Mouse (Mus musculus): ENCODE measurements at regions not wholly inside any gene's neighbourhood (a gene's known extent, or its start where the extent isn't known, plus 50 kb on each side); places are given as distances from the start of the nearest gene placed in this dataset.
A peak's percentile ranks its signal among the peaks of the same experiment; 100 is the strongest.

GRCm38 (mm10) chr4:70844742-70845141, 309.9 kb upstream of the Megf9 start:
- intact Hi-C loops (cut with DNase I): no loop called here
- no peak for DNase-seq (ENCODE audit: low spot score in 2 of 2)

GRCm38 (mm10) chr4:70810956-70811316, 276.1 kb upstream of the Megf9 start:
- no peak for DNase-seq (ENCODE audit: low spot score in 2 of 2)
- intact Hi-C loops (cut with DNase I): no loop called here

GRCm38 (mm10) chr4:70810311-70810955, 275.6 kb upstream of the Megf9 start:
- intact Hi-C loops (cut with DNase I): no loop called here
- DNase-seq (ENCODE audit: low spot score in 2 of 2): no peak

GRCm38 (mm10) chr4:70804925-70805342, 270.1 kb upstream of the Megf9 start:
- peak in 1 of 2 experiments; percentile 59 for DNase-seq (ENCODE audit: low spot score in 2 of 2)
- intact Hi-C loops (cut with DNase I): no loop called here

GRCm38 (mm10) chr4:70798483-70798882, 263.7 kb upstream of the Megf9 start:
- DNase-seq (ENCODE audit: low spot score in 2 of 2): no peak
- intact Hi-C loops (cut with DNase I): no loop called here

GRCm38 (mm10) chr4:70797935-70798334, 263.1 kb upstream of the Megf9 start:
- intact Hi-C loops (cut with DNase I): no loop called here

GRCm38 (mm10) chr4:70783487-70783886, 248.7 kb upstream of the Megf9 start:
- no peak for DNase-seq (ENCODE audit: low spot score in 2 of 2)
- intact Hi-C loops (cut with DNase I): no loop called here

More at GRCm38 (mm10) chr4:70797935-70798334, 263.1 kb upstream of the Megf9 start:
- no peak for DNase-seq (ENCODE audit: low spot score in 2 of 2)

GRCm38 (mm10) chr4:70781591-70781990, 246.8 kb upstream of the Megf9 start:
- intact Hi-C loops (cut with DNase I): no loop called here
- no peak for DNase-seq (ENCODE audit: low spot score in 2 of 2)

GRCm38 (mm10) chr4:70776273-70776672, 241.5 kb upstream of the Megf9 start:
- intact Hi-C loops (cut with DNase I): no loop called here
- no peak for DNase-seq (ENCODE audit: low spot score in 2 of 2)

- DNase-seq (ENCODE audit: low spot score in 2 of 2): no peak
- intact Hi-C loops (cut with DNase I): no loop called here
Measured at GRCm38 (mm10) chr4:70743425-70743824, 208.6 kb upstream of the Megf9 start.

GRCm38 (mm10) chr4:70742002-70742401, 207.2 kb upstream of the Megf9 start:
- intact Hi-C loops (cut with DNase I): no loop called here
- no peak for DNase-seq (ENCODE audit: low spot score in 2 of 2)

- intact Hi-C loops (cut with DNase I): no loop called here
- DNase-seq (ENCODE audit: low spot score in 2 of 2): no peak
Measured at GRCm38 (mm10) chr4:70741121-70741520, 206.3 kb upstream of the Megf9 start.

GRCm38 (mm10) chr4:70709126-70709689, 174.4 kb upstream of the Megf9 start:
- DNase-seq (ENCODE audit: low spot score in 2 of 2): no peak
- intact Hi-C loops (cut with DNase I): no loop called here

GRCm38 (mm10) chr4:70705128-70705752, 170.4 kb upstream of the Megf9 start:
- intact Hi-C loops (cut with DNase I): no loop called here
- no peak for DNase-seq (ENCODE audit: low spot score in 2 of 2)

GRCm38 (mm10) chr4:70700894-70701293, 166.1 kb upstream of the Megf9 start:
- DNase-seq (ENCODE audit: low spot score in 2 of 2): peak in 1 of 2 experiments; percentile 2
- intact Hi-C loops (cut with DNase I): no loop called here

- intact Hi-C loops (cut with DNase I): no loop called here
- DNase-seq (ENCODE audit: low spot score in 2 of 2): no peak
Measured at GRCm38 (mm10) chr4:70664181-70664580, 129.4 kb upstream of the Megf9 start.

- DNase-seq (ENCODE audit: low spot score in 2 of 2): peak in 1 of 2 experiments; percentile 21
- intact Hi-C loops (cut with DNase I): no loop called here
Measured at GRCm38 (mm10) chr4:70621431-70621837, 86.6 kb upstream of the Megf9 start.

GRCm38 (mm10) chr4:70619636-70620287, 85.0 kb upstream of the Megf9 start:
- intact Hi-C loops (cut with DNase I): no loop called here
- peak; percentile 32 to 43 for DNase-seq (ENCODE audit: low spot score in 2 of 2)

- no peak for DNase-seq (ENCODE audit: low spot score in 2 of 2)
- intact Hi-C loops (cut with DNase I): no loop called here
Measured at GRCm38 (mm10) chr4:70615794-70616193, 81.0 kb upstream of the Megf9 start.

GRCm38 (mm10) chr4:70614411-70614810, 79.6 kb upstream of the Megf9 start:
- intact Hi-C loops (cut with DNase I): no loop called here
- no peak for DNase-seq (ENCODE audit: low spot score in 2 of 2)
